Mouse (Mus musculus) CH12.LX (cell line): ENCODE measurements around the gene Aldh4a1. TPM values are rescaled to one million over a fixed set of nuclear protein-coding genes. Genes with fewer than 3 reads are reported as not detected.

Experiments used
- DNase-seq: peaks from one replicate; pipeline ENCODE4 v3.0.0-alpha.2; 2013; ENCODE audit errors: extremely low read depth
- H3K27ac ChIP-seq: 2 replicates; pipeline ENCODE4 v1.5.1; 2012; ENCODE audit warnings: low read depth, mild to moderate bottlenecking, control low read depth, moderate library complexity; ENCODE audit not compliant: insufficient read depth
- H3K27me3 ChIP-seq: replicated peaks from 2 replicates; pipeline ENCODE3; 2012; ENCODE audit warnings: inconsistent platforms
- H3K36me3 ChIP-seq, 2 experiments: replicated peaks in 1 of 2; 2 replicates each; pipeline versions ENCODE3 to v1.6.1; 2012; ENCODE audit warnings: inconsistent platforms in 1 of 2, low read length in 1 of 2, mild to moderate bottlenecking in 1 of 2, mixed read lengths in 1 of 2, moderate library complexity in 1 of 2; ENCODE audit not compliant: control insufficient read depth in 1 of 2, insufficient read depth in 1 of 2
- H3K4me1 ChIP-seq, 2 experiments: 2 replicates each; pipeline ENCODE4 v1.6.1; 2012; ENCODE audit warnings: inconsistent platforms in 1 of 2, moderate library complexity in 1 of 2; ENCODE audit not compliant: insufficient read depth in 2 of 2, control insufficient read depth in 1 of 2
- H3K4me2 ChIP-seq: 2 replicates; pipeline ENCODE4 v1.6.1; 2012; ENCODE audit warnings: low read depth, mild to moderate bottlenecking, control low read depth; ENCODE audit not compliant: poor library complexity, insufficient read depth, severe bottlenecking
- H3K4me3 ChIP-seq, 3 experiments: fragments of 150-350 bp in 1 of 3; sonication (generic) in 1 of 3; replicated peaks in 1 of 3; 2 replicates each; pipeline versions ENCODE3 to v1.5.1; 2011 to 2012; ENCODE audit warnings: low read depth in 2 of 3, low read length in 2 of 3, mild to moderate bottlenecking in 2 of 3, moderate library complexity in 2 of 3, control low read depth in 1 of 3, improper control_type of control experiment in 1 of 3, inconsistent platforms in 1 of 3, mixed read lengths in 1 of 3; ENCODE audit not compliant: poor library complexity in 1 of 3
- H3K79me2 ChIP-seq: replicated peaks from 2 replicates; pipeline ENCODE4 v1.6.1; 2012; ENCODE audit warnings: mild to moderate bottlenecking, moderate library complexity; ENCODE audit not compliant: control insufficient read depth, poor library complexity, insufficient read depth, severe bottlenecking; ENCODE audit errors: extremely low read depth
- H3K9ac ChIP-seq: 2 replicates; pipeline ENCODE4 v1.6.1; 2012; ENCODE audit warnings: low read depth, mild to moderate bottlenecking, control low read depth, moderate library complexity; ENCODE audit not compliant: insufficient read depth
- H3K9me3 ChIP-seq: replicated peaks from 2 replicates; pipeline ENCODE3; 2012; ENCODE audit warnings: low read length, inconsistent platforms, mixed read lengths
- BHLHE40 ChIP-seq: IDR thresholded peaks from 2 replicates; pipeline ENCODE4 v1.6.1; 2011; ENCODE audit warnings: mild to moderate bottlenecking, low read depth, low read length, improper control_type of control experiment
- E2F4 ChIP-seq: IDR thresholded peaks from 2 replicates; pipeline ENCODE4 v1.6.1; 2011; ENCODE audit warnings: low read depth, low read length, improper control_type of control experiment; ENCODE audit not compliant: insufficient replicate concordance
- HCFC1 ChIP-seq: IDR thresholded peaks from 2 replicates; pipeline ENCODE4 v1.6.1; 2012; ENCODE audit warnings: low read depth, mild to moderate bottlenecking, inconsistent platforms, low read length, improper control_type of control experiment
- IRF4 ChIP-seq: IDR thresholded peaks from 2 replicates; pipeline ENCODE4 v1.6.1; 2014; ENCODE audit warnings: low read depth, mild to moderate bottlenecking, inconsistent platforms, low read length, improper control_type of control experiment
- KAT2A ChIP-seq: IDR thresholded peaks from 2 replicates; pipeline ENCODE4 v1.6.1; 2012; ENCODE audit warnings: low read length, improper control_type of control experiment, inconsistent platforms; ENCODE audit not compliant: insufficient replicate concordance
- MAFK ChIP-seq: IDR thresholded peaks from 2 replicates; pipeline ENCODE4 v1.6.1; 2011; ENCODE audit warnings: low read length, improper control_type of control experiment; ENCODE audit not compliant: insufficient replicate concordance
- PAX5 ChIP-seq: IDR thresholded peaks from 2 replicates; pipeline ENCODE4 v1.6.1; 2012; ENCODE audit warnings: low read length, inconsistent platforms, mixed read lengths
- POLR2A ChIP-seq: IDR thresholded peaks from 2 replicates; pipeline ENCODE4 v1.6.1; 2011; ENCODE audit warnings: low read depth, mild to moderate bottlenecking, improper control_type of control experiment, low read length
- POLR2AphosphoS2 ChIP-seq: IDR thresholded peaks from 2 replicates; pipeline ENCODE4 v1.6.1; 2011; ENCODE audit warnings: low read depth, low read length, improper control_type of control experiment
- RAD21 ChIP-seq: IDR thresholded peaks from 2 replicates; pipeline ENCODE4 v1.6.1; 2011; ENCODE audit warnings: low read depth, mild to moderate bottlenecking, low read length, improper control_type of control experiment, moderate library complexity
- SMC3 ChIP-seq: IDR thresholded peaks from 2 replicates; pipeline ENCODE4 v1.6.1; 2011; ENCODE audit warnings: low read depth, low read length, improper control_type of control experiment
- TCF12 ChIP-seq: IDR thresholded peaks from 2 replicates; pipeline ENCODE4 v1.6.1; 2014; ENCODE audit warnings: low read depth, mild to moderate bottlenecking, inconsistent platforms, low read length, improper control_type of control experiment
- UBTF ChIP-seq: IDR thresholded peaks from 2 replicates; pipeline ENCODE4 v1.6.1; 2012; ENCODE audit warnings: low read depth, mild to moderate bottlenecking, inconsistent platforms, low read length, improper control_type of control experiment, moderate library complexity
- USF1 ChIP-seq: IDR thresholded peaks from 2 replicates; pipeline ENCODE4 v1.6.1; 2014; ENCODE audit warnings: low read depth, mild to moderate bottlenecking, inconsistent platforms, low read length, improper control_type of control experiment
- USF2 ChIP-seq: conservative IDR thresholded peaks from 2 replicates; pipeline ENCODE4 v1.6.1; 2011; ENCODE audit warnings: low read depth, low read length, improper control_type of control experiment
- ZKSCAN1 ChIP-seq: IDR thresholded peaks from 2 replicates; pipeline ENCODE4 v1.6.1; 2012; ENCODE audit warnings: low read depth, inconsistent platforms, low read length, improper control_type of control experiment, borderline replicate concordance
- ZMIZ1 ChIP-seq: IDR thresholded peaks from 2 replicates; pipeline ENCODE4 v1.6.1; 2012; ENCODE audit warnings: low read depth, mild to moderate bottlenecking, inconsistent platforms, low read length, improper control_type of control experiment
- ZNF384 ChIP-seq: IDR thresholded peaks from 2 replicates; pipeline ENCODE4 v1.6.1; 2012; ENCODE audit warnings: low read depth, low read length, improper control_type of control experiment, inconsistent platforms
- dilution Hi-C: fragments of 300-500 bp; cut with MboI; formaldehyde crosslinking; loops from 2 replicates; pipeline ENCODE4 v1.14.3; 2020; ENCODE audit warnings: low sequenced_read_pairs; ENCODE audit not compliant: extremely low pct_unique_long_range_greater_than_20kb, extremely low pct_ligation_motif_present
- in situ Hi-C: fragments of 300-500 bp; cut with MboI; formaldehyde crosslinking; loops from 3 replicates; pipeline ENCODE4 v1.14.3; 2019; ENCODE audit warnings: low sequenced_read_pairs, low pct_ligation_motif_present, low pct_unique_long_range_greater_than_20kb, mixed read lengths
- polyA plus RNA-seq: library from polyadenylated mRNA; unstranded; fragments of >175 nt; gene quantifications from 2 replicates; pipeline ENCODE4 v1.2.1, GENCODE M21; 2012; ENCODE audit warnings: low read depth; ENCODE audit not compliant: insufficient read length
- total RNA-seq, 2 experiments: library from RNA; depleted of rRNA; stranded (reverse); fragments of 300-350 nt in 1 of 2; fragments of >200 nt in 1 of 2; gene quantifications; 2 replicates each; pipeline ENCODE4 v1.2.3; 2012 to 2014

Aldh4a1 gene
- total and polyA plus RNA-seq, 3 experiments, result 6.5 to 18.0 (median 6.5) TPM

GRCm38 (mm10) chr4:139605216-139605615 lies 17.4 kb upstream of the Aldh4a1 start:
- H3K36me3 ChIP-seq, result no peaks in the 10 kb centered on the region
- H3K79me2 ChIP-seq, result no peaks in the 10 kb centered on the region
- dilution Hi-C loops, result no loop called here
- H3K27me3 ChIP-seq, result peaks cover 33% of the 10 kb centered on the region
- H3K4me2 ChIP-seq, result no peak overlapping the region
- no peaks in the 10 kb centered on the region for H3K9me3 ChIP-seq
- peaks cover 3 to 8% of the 10 kb centered on the region in 2 experiments; a peak in 1 of 4 replicates for H3K4me1 ChIP-seq
- in situ Hi-C loops, result no loop called here
- no peak overlapping the region for H3K4me3 ChIP-seq
- H3K9ac ChIP-seq, result no peak overlapping the region
- DNase-seq, result no peak
- H3K27ac ChIP-seq, result no peak overlapping the region
- TF ChIP-seq POLR2A, result no peak
- no peak for TF ChIP-seq E2F4
- TF ChIP-seq BHLHE40, result no peak
- no peak for TF ChIP-seq PAX5
- no peak for TF ChIP-seq ZMIZ1
- TF ChIP-seq, all 38 proteins: peak for 0

- Histone ChIP-seq H3K4me1 (peaks cover 3 to 8% of the 10 kb centered on the region in 2 experiments; a peak in 1 of 4 replicates), H3K36me3 (no peaks in the 10 kb centered on the region), H3K27me3 (peaks cover 29% of the 10 kb centered on the region), H3K4me2 (no peak overlapping the region), H3K4me3 (no peak overlapping the region), H3K9ac (no peak overlapping the region), H3K27ac (no peak overlapping the region), H3K9me3 (no peaks in the 10 kb centered on the region), H3K79me2 (no peaks in the 10 kb centered on the region)
- no peak for DNase-seq
- no peak for TF ChIP-seq UBTF
- TF ChIP-seq USF2, result no peak
- TF ChIP-seq IRF4, result no peak
- no peak for TF ChIP-seq SMC3
- no peak for TF ChIP-seq MAFK
- no peak for TF ChIP-seq POLR2AphosphoS2
- no peak for TF ChIP-seq POLR2A
- TF ChIP-seq USF1, result no peak
- TF ChIP-seq PAX5, result no peak
- no peak for TF ChIP-seq ZKSCAN1
- in situ Hi-C loops, result no loop called here
- dilution Hi-C loops, result no loop called here
These were observed 15.9 kb upstream of the Aldh4a1 start for GRCm38 (mm10) chr4:139606732-139607131.

GRCm38 (mm10) chr4:139608975-139609374 lies 13.7 kb upstream of the Aldh4a1 start:
- Histone ChIP-seq H3K27me3 (peaks cover 22% of the 10 kb centered on the region), H3K9ac (no peak overlapping the region), H3K36me3 (no peaks in the 10 kb centered on the region), H3K27ac (no peak overlapping the region), H3K79me2 (no peaks in the 10 kb centered on the region)
- in situ Hi-C loops, result no loop called here
- no peak for TF ChIP-seq ZNF384
- no peak for TF ChIP-seq USF2
- no peak for TF ChIP-seq TCF12
- no peak for TF ChIP-seq HCFC1
- TF ChIP-seq POLR2A, result no peak
- TF ChIP-seq RAD21, result no peak
- TF ChIP-seq KAT2A, result no peak
- TF ChIP-seq IRF4, result no peak
- TF ChIP-seq, all 38 proteins: peak for 0
- Histone ChIP-seq H3K4me3 (no peak overlapping the region), H3K4me2 (no peak overlapping the region), H3K4me1 (no peaks in the 10 kb centered on the region), H3K9me3 (peaks cover 9% of the 10 kb centered on the region)
- no peak for DNase-seq
- dilution Hi-C loops, result no loop called here
